Mouse (Mus musculus) induced T-regulatory cell, adult 2 months (primary cell): ENCODE measurements around the gene Celf3.
A peak's percentile ranks its signal among the peaks of the same experiment; 100 is the strongest.

Experiments used
- DNase-seq: peaks from one replicate; pipeline ENCODE4 v3.0.0-alpha.2; 2012; ENCODE audit warnings: low read depth

The Celf3 gene

DNA sequence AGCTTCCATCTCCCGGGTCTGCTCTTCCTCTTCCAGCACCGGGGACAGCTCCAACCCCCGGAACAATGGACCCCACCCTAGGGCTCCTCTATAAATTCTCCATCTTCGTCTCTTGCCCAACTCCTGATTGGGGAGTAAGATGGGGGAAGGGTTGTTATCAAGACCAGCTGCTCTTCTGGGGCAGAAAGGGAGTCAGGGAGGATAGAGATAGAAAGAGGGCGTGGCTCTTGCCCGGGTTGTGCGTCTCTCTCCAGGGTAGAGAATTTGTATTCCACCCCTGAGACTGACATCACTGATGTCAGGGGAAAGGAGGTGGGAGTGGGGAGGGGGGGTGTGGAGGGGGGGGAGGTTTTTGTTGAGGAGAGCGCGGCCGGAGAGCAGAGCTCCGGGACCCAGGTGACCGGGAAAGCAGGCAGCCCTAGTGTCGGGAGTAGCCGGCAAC lies at the start of gene Celf3:
Celf3 (plus strand) TSS at position 315 of the 442 bp plus-strand sequence.
- no peak for DNase-seq

DNA sequence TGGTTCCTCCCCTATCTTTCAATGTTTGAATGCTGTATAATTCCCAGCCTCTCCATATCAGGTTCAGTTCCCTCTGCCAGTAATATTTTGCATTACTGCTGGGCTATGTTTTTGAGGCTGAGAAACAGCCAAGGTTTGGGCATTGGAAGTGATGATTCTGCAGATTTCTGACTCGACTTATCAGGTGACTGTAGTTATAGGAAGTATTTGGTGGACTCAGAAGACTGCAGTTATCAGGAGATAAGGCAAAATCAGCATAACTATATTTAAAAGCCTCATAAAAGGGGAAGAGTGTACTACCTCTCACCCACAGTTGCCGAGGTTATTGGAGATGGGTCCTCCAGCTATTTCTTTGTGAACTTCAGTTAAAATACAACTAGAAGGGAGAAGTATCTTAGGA lies 47.1 kb upstream of the Celf3 start:
- no peak for DNase-seq

DNA sequence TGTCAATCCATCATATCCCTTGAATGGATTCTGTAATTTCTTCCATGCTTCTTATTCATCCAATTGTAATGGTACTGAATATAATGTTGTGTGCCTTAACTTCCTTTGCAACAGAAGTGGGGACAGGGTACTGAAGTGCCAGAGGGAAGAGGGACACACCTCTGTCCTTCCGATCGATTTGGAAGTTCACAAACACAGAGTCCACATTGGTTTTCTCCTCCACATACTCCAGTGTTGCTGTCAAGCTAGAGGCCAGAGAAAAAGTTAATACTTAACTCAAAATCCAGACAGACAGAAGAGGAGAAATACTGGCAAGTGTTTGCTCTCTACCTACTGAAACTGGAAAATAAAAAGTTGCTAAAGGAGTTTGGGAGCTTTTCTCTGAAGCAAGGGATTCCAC lies 43.8 kb upstream of the Celf3 start:
- DNase-seq, result no peak

DNA sequence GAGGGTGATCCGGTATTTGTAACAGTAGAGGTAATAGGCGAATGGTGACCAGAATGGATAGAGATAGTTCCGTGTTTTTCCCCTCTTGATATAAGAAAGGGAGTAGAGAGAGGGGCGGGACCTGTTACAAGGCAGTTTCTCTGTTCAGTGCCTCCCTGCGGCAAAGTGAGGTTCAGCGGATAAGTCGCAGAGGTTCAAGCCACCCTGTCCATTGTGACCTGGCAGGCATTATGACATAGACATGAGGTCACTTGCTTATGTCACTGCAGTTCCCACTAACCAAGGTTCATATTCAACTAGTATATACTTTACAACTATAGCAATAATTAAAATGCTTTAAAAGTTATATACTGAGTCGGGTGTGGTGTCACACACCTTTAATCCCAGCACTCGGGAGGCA lies 41.7 kb upstream of the Celf3 start:
- DNase-seq, result no peak

DNA sequence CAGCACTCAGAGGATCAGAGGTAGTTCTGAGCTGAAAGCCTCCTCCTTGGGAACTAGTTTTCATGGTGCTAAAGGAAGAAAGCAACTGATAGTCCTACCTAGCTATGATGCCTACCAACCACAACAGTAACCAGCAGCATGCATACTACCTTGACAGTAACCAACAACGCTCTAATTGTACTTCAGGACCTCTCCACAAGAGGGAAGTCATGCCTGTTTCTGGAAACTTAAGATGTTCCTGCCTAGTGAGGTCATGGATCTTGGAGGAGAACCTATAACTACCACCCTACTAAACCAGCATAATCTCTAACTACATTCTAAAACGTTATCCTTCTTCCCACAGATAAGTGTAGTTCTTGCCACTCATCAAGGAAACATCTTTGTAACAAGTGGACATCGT lies 36.9 kb upstream of the Celf3 start:
- DNase-seq, result peak; percentile 58

DNA sequence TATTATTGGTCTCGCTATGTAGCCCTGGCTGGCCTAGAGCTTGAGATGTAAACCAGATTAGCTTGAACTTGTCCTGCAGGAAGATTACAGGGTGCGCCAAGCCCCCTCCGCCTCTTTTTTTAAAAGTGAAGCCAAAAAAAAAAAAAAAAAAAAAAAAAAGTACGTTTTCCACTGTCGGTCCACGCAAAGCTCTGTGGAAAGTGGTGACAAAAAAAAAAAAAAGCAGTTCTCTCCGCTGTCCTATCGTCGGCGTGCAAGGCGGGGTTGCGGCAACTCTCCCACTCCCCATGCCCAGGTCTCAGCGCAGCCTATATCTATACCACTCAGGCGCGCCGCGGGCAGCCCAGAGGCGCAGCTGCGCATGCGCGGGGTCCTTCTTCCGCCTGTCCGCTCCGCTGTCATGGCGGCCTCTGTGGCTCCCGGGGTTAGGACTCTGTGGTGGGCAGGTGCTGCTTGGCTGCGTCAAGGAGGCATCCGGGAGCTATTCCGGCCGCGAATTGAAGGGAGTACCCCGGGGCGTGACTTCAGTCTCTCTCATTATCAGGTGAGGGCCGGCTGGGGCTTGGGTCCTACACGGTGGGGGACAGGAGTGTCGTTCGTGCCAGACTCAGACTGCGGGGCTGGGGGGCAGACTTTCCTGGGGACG lies 35.0 kb upstream of the Celf3 start, which contains the start of gene Mrpl9:
Mrpl9 (plus strand) TSS at position 368 of the 646 bp plus-strand sequence.
- peak; percentile 96 for DNase-seq

DNA sequence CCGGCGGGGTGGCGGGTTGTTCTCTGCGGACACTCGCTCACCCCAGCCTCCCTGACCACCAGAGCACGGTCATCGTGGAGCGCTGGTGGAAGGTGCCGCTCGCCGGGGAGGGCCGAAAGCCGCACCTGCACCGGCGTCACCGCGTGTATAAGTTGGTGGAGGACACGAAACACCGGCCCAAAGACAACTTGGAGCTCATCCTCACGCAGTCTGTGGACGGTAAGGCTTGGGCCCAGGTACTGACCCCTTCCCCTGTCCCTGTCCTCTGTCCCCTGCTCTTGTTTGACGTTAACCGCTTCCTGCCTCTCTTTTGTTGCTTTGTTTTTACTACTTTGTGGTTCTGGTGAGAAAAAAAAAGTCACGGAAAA lies 34.5 kb upstream of the Celf3 start, which contains the start of gene Oaz3:
Oaz3 (minus strand) TSS at position 319 of the 368 bp plus-strand sequence.
- DNase-seq, result peak; percentile 74

DNA sequence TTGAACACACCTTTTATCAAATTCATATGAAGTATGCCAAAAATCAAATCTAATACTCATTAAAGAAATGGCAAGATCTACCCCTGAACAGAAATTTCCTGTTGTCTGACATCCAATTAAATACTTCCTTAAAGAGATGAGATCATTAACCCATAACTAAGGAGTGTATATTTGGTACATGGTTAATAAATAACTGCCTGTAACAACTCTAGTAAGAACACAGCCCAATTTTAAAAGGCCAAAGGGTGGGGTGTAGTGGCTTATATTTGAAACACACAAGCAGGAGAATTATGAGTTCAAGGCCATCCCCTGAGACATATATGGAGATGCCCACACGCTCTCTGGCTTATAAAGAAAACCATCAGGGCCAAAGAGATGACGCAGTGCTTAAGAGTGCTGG lies 28.7 kb upstream of the Celf3 start:
- DNase-seq, result no peak

DNA sequence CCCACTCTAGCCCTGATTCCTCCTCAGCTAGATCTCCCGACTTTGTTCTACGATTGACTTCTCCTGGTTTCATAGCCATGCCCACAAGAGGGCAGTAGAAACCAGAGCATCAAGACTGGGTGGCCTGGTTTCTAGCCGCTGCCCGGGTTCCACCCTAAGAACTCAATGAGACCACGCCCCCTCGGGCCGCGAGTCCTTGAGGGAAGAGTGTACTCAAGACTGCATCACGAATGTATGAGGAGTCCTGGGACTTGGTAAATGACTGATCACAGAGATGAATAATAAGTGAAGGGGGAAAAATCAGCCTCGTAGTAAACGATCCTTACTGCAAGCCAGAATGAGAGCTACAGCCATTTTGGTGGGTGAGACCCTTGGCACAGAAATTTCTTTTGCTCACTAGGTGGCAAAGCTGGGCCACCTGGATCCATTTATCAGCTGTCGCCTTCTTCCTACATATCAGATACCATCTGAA lies 21.5 kb upstream of the Celf3 start:
- DNase-seq, result peak; percentile 90

DNA sequence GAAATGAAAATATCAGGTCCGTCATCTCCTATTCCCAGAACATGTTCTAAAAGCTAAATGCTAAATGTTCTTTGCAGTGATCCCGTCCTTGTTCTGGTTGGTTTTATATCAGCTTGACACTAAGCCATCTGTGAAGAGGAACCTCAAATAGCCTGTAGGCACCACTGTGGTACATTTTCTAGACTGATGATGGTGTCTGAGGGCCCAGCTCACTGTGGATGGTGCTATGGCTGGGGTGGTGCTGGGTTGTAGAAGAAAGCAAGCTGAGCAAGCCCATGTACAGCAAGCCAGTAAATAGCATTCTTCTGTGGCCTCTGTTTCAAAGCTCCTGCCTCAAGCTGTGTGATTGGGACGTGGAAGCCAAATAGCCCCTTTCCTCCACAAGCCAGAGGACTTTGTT lies 21.0 kb upstream of the Celf3 start:
- no peak for DNase-seq

DNA sequence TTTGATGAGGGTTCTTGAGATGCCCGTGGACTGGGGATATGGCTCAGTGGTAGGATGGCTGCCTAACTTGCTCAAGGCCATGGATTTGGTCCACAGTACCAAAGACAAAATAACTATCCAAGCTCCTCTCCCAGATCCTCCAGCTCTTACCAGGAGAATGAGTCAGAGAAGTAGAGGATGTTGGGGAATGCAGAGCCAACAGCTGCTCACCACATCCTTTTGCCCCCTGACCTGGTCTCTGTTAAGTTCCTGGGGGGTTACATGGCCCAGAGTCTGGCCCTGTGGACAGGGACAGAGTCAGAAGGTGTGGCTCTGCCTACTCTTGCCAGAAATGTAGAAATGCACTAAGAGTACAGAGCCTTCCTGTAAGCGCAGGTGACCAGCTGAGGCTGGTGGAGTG lies 18.3 kb upstream of the Celf3 start:
- DNase-seq, result no peak

DNA sequence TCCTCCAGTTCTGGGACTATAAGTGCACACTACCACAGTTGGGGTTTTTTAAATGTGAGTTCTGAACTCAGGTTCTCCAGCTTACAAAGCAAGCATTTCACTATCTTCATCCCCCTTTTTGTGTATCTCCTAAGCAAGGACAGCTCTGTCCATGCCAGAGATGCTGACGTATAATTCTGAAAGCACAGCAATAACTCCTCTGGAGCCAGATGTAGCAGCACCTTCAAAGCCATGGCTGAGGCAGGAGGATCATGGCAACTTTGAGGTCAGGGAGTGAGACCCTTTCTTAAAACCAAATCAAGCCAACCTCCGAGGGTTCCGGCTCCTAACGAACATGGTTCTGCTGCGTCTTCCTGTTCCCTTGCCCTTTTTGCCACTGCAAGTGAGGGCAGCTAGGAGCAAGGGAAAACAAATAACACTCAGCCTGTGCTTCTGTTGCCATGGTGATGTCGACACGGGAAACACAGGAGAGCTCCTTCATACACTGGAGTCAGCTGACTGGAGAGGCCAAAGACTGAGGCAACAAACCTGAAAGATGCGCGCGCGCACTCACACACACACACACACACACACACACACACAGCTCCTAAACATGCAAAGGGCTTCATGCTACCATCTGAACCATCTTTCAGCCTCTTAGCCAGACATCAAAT lies 14.0 kb upstream of the Celf3 start:
- no peak for DNase-seq

DNA sequence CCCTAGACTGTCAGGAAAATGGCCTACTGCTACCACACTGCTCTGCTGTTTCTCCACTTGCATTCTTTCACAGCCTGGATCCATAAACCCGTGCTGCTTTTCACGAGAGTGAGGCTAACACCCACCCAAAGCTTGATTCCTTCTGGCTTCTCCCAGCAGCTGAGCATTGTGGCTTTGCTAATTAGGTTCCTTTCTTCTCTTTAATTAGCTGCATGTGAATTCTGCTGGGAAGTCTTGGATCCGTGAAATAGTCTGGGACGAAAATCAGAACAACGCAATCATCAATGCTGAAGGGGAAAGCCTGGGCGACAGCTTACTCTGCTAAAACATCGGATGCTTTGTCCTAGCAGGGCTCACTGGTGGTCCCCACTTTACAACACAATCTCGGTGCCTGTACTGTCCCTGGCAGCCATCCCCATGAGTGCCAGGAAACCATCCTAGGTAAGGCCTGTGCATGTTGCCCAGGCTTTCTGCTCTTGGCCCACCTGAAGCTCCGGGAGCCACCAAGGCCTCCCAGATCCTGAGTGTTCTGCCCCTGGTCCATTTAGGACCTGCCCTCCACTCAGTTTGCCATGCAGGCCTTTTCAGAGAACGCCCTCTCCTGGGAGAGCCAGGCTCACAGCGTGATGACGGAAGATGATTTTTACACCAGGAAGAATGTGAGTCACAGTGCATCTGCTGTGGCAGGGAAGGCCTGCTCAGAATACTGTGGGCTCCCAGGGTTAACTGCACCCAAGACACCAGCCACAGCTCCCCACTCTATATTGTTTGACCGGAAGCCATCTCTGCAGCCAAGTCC lies 12.3 kb upstream of the Celf3 start:
- no peak for DNase-seq

DNA sequence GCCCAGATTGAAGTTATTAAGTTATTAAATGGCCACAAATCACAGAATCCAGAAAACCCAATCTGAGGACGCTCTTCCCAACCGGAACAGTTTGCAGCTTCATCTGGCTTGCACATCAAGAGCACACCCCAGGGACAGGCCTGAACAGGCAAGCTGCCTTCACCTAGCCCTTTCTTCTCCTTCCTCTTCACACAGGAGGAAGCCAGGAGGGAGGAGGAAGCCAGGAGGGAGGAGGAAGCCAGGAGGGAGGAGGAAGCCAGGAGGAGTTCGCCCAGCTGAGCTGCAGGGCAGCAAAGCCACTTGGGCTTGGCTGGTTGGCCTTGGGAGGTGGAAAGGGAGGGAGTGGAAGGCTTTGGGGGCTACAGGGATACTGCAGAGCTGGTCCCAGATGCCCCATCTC lies 9.2 kb upstream of the Celf3 start:
- no peak for DNase-seq

DNA sequence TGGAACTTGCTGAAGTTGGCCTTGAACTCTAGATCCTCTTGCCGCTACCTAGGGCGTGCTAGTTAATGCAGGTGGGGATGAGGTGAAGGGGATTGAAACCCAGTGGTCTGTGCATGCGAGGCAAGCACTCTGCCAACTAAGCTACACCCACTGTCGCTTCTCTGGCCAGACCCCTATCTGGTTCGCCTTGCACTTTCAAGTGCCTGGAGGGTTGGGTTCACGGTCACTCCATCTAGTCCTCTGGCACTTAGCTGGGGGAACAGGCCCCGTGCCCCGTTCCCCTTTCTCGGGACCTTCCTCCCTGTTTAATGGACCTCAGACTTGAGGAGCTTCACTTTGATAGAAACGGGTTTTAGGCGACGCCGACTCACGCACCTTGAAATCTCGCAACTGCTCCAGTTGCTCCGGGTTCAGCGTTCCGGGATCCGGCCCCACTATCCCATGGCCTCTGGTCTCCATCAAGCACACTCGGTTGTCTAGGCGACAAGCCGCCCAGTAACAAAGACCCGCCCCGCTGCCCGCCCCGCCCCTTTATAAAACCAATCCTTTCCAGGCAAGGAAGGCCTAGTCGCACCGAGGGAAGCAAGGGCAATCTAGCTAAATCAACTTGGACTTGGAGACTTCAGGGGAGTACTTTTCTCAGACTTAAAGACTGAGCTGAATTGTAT lies 5.5 kb upstream of the Celf3 start:
- no peak for DNase-seq

DNA sequence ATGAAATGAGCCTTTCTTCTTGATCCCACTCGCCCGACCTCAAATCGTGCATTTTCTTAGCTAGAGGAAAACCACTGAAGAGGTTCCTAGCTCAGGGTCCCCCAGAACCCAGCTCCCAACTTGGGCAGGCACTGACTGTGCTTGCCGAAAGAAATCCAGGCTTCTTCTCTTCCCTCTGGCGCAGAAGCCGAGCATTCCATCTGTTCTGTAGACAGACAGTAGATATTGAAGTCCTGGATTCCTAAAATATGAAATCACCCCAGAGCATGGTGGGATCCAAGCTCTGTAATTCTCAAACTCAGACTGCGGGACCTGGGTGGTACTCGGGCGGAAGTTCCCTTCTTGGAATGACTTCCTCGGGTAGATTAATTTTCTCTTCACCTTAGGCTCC lies 5.0 kb upstream of the Celf3 start:
- DNase-seq, result no peak

DNA sequence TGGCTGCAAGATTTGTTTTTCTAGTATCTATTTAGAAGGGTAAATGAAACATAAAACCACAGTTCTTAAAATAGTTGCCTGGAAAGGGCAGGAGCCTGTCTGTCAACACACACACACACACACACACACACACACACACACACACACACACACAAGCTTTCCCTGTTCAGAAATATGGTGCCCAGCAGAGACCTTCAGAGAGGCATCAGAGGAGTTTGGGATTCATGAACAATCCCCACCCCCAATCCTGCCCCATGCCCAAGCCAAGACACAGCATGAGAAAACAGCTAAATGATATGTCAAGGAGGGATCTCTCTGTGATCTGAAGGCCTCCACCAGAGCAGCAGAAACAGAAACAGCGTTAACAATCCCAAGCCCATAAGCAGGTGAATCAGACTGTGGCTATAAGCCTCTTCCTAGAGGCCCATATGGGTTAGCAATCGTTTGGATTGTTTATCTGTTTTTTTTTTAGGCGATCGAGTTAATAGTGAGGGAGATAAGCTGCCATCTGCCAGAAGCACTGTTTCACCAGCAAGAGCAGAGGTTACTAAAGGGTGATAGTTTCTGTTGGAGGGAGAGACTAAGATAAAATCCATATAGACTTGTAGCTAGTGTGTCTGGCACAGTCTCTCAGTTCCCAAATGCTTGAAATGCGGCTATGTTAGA lies 4.4 kb upstream of the Celf3 start:
- no peak for DNase-seq

DNA sequence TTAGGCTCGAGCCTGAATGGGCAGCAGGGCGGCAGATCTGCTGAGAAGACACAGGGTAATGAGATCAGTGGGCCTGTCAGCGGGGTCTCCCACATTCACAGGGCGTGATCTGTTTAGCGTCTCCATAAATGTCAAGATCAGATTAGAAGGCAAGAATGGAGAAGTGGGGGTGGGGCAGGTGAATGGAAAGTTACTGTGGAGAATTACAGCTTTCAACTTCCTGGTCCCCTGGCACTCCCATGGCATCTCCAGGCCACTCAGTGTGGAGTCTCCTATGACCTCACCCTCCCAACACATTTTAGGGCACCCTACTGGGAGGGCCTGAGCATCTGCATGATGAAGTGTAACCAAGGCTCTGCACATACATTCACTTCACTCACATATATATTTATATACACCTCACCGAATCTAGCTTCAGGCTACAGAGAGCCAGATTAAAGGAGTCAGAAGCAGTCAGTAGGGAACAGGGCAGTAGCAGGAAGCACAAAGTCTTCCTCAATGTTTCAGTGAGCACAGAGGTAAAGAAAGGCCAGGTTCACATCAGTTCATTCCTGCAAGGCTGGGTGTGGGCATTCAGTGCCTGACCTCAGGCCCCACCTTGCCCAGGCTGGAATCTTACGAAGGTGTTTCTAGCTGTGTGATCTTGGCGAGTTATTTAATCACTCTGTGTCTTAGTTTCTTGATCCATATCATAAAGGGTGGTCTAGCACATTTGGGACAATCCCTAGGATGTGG lies 1.6 kb upstream of the Celf3 start:
- DNase-seq, result no peak

DNA sequence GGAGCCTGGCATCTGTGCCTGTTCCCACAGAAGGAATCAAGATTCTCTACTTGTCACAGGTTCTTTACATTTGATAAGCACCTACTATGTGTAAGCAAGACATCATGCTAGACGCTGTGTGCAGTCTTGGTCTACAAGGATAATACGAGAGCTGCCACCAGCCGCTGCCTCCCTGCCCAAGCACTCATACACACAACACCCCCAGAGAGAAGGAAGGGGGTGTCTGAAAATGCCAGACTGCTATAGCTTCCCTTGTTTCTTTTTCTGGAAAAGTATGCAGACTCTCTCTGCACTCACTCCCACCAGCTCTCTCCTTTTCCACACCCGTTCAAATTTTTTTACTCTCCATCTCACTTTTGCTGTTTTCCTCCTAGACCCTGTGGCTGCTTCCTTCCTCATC lies 651 bp upstream of the Celf3 start:
- no peak for DNase-seq

DNA sequence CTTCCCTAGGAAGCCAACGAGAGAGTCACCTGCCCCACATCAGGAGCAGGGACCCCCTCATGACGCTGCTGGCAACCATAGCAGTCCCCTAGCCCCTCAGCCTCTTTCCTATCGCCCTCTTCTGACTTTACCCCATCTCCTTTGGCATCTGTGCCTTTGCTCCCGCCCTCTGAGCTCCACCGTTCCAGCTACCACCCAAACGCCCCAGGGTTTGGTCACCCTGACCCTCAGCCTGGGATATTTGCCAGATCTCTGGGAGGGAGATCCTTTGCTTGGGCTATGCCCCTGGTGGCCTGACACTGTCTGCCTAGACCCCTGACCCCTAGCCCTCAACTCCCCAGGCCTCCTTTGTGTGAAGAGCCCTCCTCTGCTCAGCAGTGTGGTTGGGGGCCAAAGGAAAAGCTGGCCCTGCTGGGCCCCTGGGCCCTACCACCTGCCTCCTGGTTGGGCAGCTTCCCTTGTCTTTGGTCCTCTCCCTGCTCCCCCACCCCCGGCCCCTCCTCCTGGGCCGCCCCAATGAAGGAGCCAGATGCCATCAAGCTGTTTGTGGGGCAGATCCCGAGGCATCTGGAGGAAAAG lies 585 bp downstream of the Celf3 start:
- no peak for DNase-seq

DNA sequence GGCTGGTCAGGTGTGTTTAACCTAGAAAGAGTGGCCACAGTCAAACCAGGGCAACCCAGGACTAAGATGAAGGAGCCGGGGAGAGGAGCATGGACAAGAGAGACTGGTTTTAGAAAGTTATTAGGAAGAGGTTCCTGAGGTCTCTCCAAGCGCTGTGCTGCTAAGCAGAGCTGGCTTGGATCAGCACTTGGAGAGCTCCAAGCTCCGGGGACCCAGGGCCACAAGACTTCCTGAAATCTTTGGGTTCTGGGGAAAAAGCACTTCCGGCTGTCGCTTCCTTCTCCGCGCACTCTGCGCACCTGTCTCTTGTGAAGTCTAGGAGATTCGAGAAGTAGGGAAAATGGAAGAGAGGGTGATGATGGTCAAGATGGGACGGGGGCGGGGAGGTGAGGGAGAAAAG lies 1.5 kb downstream of the Celf3 start:
- DNase-seq, result no peak
